Mouse (Mus musculus) ES-Bruce4 (cell line): ENCODE measurements at regions not wholly inside any gene's neighbourhood (a gene's known extent, or its start where the extent isn't known, plus 50 kb on each side); places are given as distances from the start of the nearest gene placed in this dataset.

Experiments used
- CTCF ChIP-seq: IDR thresholded peaks from one replicate; pipeline ENCODE4 v1.8.1; 2011; ENCODE audit warnings: low read depth, low read length
- EP300 ChIP-seq: IDR thresholded peaks from 2 replicates; pipeline ENCODE4 v1.6.1; 2011; ENCODE audit warnings: low read depth, low read length; ENCODE audit not compliant: insufficient read depth
- POLR2A ChIP-seq: IDR thresholded peaks from one replicate; pipeline ENCODE4 v1.8.1; 2011; ENCODE audit warnings: low read length; ENCODE audit not compliant: insufficient read depth

GRCm38 (mm10) chr16:74756720-74757345, 345.2 kb upstream of the Robo2 start:
- TF ChIP-seq CTCF = no peak
- TF ChIP-seq POLR2A = no peak
- TF ChIP-seq EP300 = no peak
